Mouse (Mus musculus) left cerebral cortex, adult 8-10 months (tissue): ENCODE measurements at regions not wholly inside any gene's neighbourhood (a gene's known extent, or its start where the extent isn't known, plus 50 kb on each side); places are given as distances from the start of the nearest gene placed in this dataset.

Experiments used
- DNase-seq, 2 experiments: peaks; one replicate each; pipeline ENCODE4 v3.0.0; 2022; ENCODE audit warnings: low spot score in 2 of 2

DNA sequence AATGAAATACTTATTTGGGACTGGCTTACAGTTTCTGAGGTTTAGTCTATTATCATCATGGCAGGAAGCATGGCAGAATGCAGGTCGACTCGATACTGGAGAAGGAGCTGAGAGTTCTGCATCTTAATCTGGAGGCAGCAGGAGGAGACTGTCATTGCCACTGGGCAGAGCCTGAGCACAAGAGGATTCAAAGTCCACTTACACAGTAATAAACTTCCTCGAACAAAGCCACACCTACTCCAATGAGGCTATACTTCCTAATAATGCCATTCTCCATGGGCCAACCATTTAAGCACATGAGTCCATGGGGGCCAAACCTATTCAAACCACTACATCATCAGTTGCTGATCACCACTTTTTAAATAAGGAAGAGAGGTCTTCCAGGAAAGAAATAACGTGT, 393.5 kb downstream of the Gja1 start:
- DNase-seq = no peak

- no peak for DNase-seq
Measured at GRCm38 (mm10) chr10:56782265-56782664, 405.1 kb downstream of the Gja1 start.

- DNase-seq = no peak
Measured at GRCm38 (mm10) chr10:56783941-56784340, 406.8 kb downstream of the Gja1 start.

- DNase-seq = no peak
Measured at GRCm38 (mm10) chr10:56788081-56788480, 411.0 kb downstream of the Gja1 start.

GRCm38 (mm10) chr10:56793074-56793473, 415.9 kb downstream of the Gja1 start:
- no peak for DNase-seq

GRCm38 (mm10) chr10:56795396-56795795, 418.3 kb downstream of the Gja1 start:
- no peak for DNase-seq

- no peak for DNase-seq
Measured at GRCm38 (mm10) chr10:56799307-56799706, 422.2 kb downstream of the Gja1 start.

GRCm38 (mm10) chr10:56799745-56800144, 422.6 kb downstream of the Gja1 start:
- no peak for DNase-seq

DNA sequence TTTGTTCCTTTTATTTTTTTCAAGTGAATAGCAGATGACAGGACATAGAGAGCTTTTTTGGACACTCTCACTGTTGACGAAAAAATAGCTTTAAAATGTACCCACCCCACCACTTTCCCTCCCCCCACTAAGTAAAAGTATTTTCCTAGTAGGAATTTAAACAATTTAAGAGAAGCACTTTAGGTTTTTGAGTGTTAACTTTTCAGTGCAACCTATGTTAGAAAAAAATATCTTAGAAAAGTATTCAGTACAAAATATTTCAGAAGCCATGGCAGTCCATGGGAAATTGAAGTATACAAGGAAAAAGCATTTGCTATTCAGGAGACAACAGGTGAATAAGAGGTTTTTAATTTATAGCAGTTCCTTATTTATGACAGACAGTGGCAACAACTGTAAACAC, 431.9 kb downstream of the Gja1 start:
- DNase-seq = no peak

DNA sequence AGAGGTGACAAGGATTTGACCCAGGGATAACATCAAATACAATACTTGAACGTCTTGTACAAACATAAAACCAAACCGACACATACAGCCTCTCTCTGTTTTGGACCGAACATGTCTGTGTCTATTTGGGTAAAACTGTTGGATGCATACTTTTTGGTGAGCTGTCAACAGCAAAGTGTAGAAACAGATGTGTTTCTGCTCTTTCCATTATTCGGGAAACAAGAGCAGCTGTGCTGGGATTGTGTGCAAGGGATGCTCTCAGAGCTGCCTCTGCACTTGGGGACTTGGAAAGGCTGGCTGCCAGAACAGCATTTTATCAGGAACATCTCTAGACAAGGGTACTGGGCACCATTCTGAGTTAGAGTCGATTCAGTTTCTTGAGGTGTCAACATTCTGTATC, 445.0 kb downstream of the Gja1 start:
- DNase-seq = no peak

DNA sequence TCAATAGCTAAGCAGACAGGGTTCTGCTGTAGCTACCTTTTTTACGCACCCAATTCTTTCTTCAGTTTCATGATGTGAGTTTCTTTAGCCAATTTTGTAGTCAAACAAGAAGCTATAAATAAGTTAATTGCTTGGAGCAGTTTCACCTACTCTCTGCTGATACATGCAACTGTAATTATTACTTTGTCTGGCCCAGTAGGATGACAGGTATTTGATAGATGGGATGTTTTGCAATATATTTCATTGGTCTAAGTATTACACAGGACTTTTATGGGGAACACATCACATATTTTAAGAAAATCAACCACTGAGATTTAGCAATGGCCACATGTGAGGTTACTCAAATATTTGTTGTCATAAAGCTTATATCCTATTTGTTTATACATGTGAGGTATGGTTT, 454.2 kb downstream of the Gja1 start:
- no peak for DNase-seq

- peak in 1 of 2 experiments; percentile 18 for DNase-seq
Measured at GRCm38 (mm10) chr10:56831966-56832365, 454.8 kb downstream of the Gja1 start.

DNA sequence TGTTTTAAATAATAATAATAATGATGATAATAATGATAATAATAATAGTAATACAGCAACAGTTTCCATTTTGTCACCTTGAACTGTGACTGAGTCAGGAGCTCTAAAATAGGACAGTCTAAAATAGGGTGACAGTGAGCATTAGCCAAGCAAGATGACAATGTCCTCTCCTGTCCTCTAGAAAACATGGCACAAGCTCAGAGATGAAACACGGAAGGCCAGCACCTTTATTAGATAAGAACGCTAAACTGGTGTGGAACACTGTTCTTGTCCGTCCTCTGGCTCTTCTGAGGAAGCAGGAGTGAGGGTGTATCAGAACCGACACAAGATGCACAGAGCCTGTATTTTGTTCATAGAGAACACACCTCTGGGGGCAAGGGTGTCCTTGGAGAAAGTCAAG, 459.0 kb downstream of the Gja1 start:
- no peak for DNase-seq

GRCm38 (mm10) chr10:56839006-56839495, 461.9 kb downstream of the Gja1 start:
- DNase-seq = peak in 1 of 2 experiments; percentile 22

GRCm38 (mm10) chr10:56839545-56839944, 462.4 kb downstream of the Gja1 start:
- DNase-seq = peak in 1 of 2 experiments; percentile 16

GRCm38 (mm10) chr10:56840732-56841131, 463.6 kb downstream of the Gja1 start:
- DNase-seq = no peak

- DNase-seq = no peak
Measured at GRCm38 (mm10) chr10:56841486-56841885, 464.4 kb downstream of the Gja1 start.

DNA sequence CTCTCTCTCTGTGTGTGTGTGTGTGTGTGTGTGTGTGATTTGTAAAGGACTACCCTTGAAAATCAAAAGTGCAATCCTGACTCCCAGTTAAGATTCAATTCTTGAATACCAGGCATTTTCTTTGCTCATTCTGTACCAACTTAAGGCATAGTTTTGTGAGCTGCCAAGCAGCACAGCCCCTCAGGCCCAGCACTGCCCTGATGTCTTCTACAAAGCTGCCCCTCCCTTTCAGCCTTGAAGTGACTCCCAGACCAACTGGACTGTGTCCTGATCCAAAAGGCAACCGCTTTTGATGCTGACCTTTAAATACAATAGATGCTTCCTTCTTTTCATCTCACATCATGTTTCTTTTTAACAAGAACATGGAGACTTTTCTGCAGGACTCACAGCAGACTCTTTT, 464.8 kb downstream of the Gja1 start:
- no peak for DNase-seq

DNA sequence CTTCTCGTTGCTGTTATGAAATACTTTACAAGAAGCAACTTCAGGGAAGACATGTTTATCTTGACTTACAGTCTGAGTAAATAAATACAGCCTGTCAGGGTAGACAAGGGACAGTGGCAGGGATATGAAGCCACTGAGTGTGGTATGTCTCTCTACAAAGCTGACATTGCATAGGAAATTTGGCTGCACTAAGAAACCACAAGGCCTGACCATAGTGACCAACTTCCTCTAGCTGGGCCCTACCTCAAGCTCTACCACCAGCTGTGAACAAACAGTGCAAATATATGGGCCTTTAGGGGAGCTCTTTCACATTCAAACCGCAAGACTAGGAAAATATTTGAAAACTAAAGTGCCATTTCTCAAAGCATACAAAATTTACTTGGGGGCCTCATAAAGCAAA, 475.4 kb downstream of the Gja1 start:
- DNase-seq = no peak

GRCm38 (mm10) chr10:56856186-56856585, 479.1 kb downstream of the Gja1 start:
- no peak for DNase-seq

GRCm38 (mm10) chr10:56879744-56880143, 502.6 kb downstream of the Gja1 start:
- no peak for DNase-seq

DNA sequence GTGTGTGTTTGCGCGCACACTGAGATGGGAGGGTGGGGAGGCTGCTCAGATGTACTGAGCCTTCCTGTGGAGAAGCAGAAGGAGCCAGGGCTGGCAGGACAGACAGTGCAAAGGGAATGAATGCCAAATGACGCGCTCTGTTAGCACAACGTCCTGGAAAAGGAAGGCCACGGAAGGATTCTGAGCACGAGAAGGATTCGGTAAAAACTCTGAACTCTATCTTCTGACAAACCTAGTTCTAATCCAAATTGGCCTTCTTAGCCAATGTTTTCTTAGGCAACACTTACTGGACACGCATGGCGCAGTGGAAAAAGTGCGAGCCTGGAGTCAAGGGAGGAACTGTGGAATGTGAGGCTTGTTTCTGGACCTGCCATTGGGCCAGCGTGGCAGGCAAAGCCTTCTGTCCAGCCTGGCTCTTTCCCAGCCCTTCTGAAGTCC, 503.0 kb downstream of the Gja1 start:
- no peak for DNase-seq

DNA sequence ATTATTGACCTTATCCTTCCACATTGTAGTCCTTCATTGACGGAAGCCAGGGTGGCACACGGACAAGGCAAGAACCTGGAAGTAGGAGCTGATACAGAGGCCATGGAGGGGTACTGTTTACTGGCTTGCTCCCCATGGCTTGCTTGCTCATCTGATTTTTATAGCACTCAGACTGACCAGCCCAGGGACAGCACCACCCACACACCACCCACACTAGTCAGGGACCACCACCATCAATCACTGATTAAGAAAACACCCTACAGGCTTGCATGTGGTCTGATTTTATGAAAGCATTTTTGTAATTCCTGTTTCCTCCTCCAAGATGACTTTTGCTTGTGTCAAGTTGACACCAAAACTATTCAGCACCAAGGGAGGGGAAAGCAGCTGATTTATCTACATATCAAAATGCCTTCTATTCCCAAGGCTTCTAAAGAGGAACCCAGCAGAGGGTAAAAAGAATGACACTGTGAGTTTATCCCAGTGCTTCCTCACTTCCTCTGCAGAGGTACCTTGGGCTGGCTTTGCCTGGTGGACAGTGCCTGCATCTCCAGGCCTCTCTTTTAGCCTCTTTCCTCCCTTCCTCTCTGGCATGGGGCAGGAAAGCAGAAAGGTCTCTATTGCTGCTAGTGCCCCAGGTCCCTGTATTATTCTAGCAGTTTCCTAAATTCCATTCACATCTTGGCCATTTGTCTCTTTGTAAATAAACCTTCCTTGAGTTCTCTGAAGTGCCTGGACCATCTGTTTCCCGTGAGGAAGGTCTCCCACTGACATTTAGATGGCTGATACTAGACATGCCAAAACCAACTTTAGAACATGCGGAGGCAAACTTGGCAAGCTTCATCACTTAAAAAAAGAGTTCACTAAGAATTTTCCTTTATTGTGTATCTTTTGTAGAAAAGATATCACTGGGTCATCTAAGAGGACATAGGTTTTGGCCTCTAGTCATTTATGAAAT, 507.6 kb downstream of the Gja1 start:
- DNase-seq = peak in 1 of 2 experiments; percentile 15
